Mouse (Mus musculus): ENCODE results near the gene Slc6a3. TPM values are rescaled to one million over a fixed set of nuclear protein-coding genes. Genes with fewer than 3 reads are reported as not detected.

Slc6a3 gene
- polyA plus RNA-seq, 1 experiment from 2014 or later = 0.10 TPM

GRCm38 (mm10) chr13:73626745-73627549 lies 90.4 kb downstream of the Slc6a3 start, which contains the start of gene Tert:
Tert (plus strand) TSS chr13:73626911.
- WGBS = 11% methylated on average over 47 of the region's 47 CpGs
- peak within 1 kb of the TSS; percentile 85 for H3K9ac ChIP-seq (replicated peaks; ENCODE audit: low read length)
- H3K27ac ChIP-seq (replicated peaks; ENCODE audit: low read depth, low read length) = no peak within 1 kb of the TSS
- no peaks in the 10 kb centered on the region; the same call in 1 of the 2 replicates for H3K36me3 ChIP-seq (replicated peaks; ENCODE audit: control insufficient read depth, insufficient read depth, low read depth, low read length)
- no peaks in the 10 kb centered on the region; the same call in 1 of the 2 replicates for H3K4me1 ChIP-seq (ENCODE audit: control insufficient read depth, insufficient read depth, low read length)
- H3K9me3 ChIP-seq (replicated peaks; ENCODE audit: control insufficient read depth, low read length) = no peaks in the 10 kb centered on the region
- no peaks in the 10 kb centered on the region for H3K27me3 ChIP-seq (ENCODE audit: control insufficient read depth, insufficient read depth, low read length)
- peak within 1 kb of the TSS; percentile 59 for H3K4me3 ChIP-seq (ENCODE audit: low read depth, low read length)
- peak within 1 kb of the TSS; percentile 92 for H3K4me2 ChIP-seq (ENCODE audit: low read depth, low read length)
- peak; percentile 86 for DNase-seq (ENCODE audit: low spot score)
- ATAC-seq (replicated peaks; ENCODE audit: insufficient number of reproducible peaks, low FRiP score, low TSS enrichment, low read depth) = peak; percentile 84

Other genes with a start within 250 kb of the Slc6a3 start
- gene Mrpl36, start 208.2 kb upstream of the Slc6a3 start, polyA plus RNA-seq (2014; fragmentation: Nextera tagmentation; extraction: Ambion mirVana) = 125 and 126 TPM in 2 replicates
- 337 and 377 TPM in 2 replicates for gene Ndufs6, start 208.2 kb upstream of the Slc6a3 start, polyA plus RNA-seq (2014; fragmentation: Nextera tagmentation; extraction: Ambion mirVana)
- 49.4 and 52.2 TPM in 2 replicates for gene Lpcat1, start 69.5 kb upstream of the Slc6a3 start, polyA plus RNA-seq (2014; fragmentation: Nextera tagmentation; extraction: Ambion mirVana)
- 110 and 124 TPM in 2 replicates for gene Clptm1l, start 67.3 kb downstream of the Slc6a3 start, polyA plus RNA-seq (2014; fragmentation: Nextera tagmentation; extraction: Ambion mirVana)
- 3.3 and 3.8 TPM in 2 replicates for gene Tert, start 90.2 kb downstream of the Slc6a3 start, polyA plus RNA-seq (2014; fragmentation: Nextera tagmentation; extraction: Ambion mirVana)
- not detected in 2 replicates for gene Slc6a18, start 141.3 kb downstream of the Slc6a3 start, polyA plus RNA-seq (2014; fragmentation: Nextera tagmentation; extraction: Ambion mirVana)
- 0.08 and 0.32 TPM in 2 replicates for gene Slc6a19, start 168.1 kb downstream of the Slc6a3 start, polyA plus RNA-seq (2014; fragmentation: Nextera tagmentation; extraction: Ambion mirVana)
- 39.6 TPM in 2 replicates for gene Slc12a7, start 196.3 kb downstream of the Slc6a3 start, polyA plus RNA-seq (2014; fragmentation: Nextera tagmentation; extraction: Ambion mirVana)

Measured in embryonic facial prominence, embryonic 11.5 days (tissue).